Mouse (Mus musculus): ENCODE measurements around the gene Enthd1. TPM values are rescaled to one million over a fixed set of nuclear protein-coding genes. Genes with fewer than 3 reads are reported as not detected.

Gene Enthd1
- polyA plus RNA-seq, 1 experiment = 0.05 TPM

DNA sequence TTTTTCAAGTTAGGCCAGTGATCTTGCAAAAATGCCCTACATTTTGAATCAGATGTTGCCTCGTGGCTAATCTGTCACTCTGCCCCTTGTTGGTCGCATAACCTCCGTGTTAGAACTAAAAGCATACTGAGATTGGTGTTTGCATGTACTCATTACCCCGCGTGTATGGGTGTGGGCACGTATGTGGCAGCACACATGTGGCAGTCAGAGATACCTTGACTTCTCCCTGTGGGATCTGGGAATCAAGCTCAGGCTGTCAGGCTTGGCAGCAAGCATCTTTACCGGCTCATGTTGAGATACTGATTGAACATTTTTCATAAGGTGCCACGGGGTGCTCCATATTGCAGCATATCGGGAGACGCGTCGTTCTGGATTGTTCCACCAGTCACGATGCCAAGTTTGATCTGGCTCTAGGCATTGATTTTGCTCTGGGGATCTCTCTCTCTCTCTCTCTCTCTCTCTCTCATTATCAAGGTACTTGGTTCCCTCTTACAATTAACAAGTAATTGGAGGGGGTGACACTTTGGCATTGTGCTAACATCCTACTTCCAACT lies 10.9 kb upstream of the Enthd1 start:
- no peak for DNase-seq (ENCODE audit: low read depth in 1 of 2, low spot score in 2 of 2)
- peaks cover 6% of the 10 kb centered on the region for H3K4me1 ChIP-seq (ENCODE audit: control insufficient read depth, insufficient read depth, insufficient read length)
- no peak for TF ChIP-seq POLR2A (IDR thresholded peaks at IDR 0.05; ENCODE audit: low read depth, low read length)
- TF ChIP-seq CTCF (IDR thresholded peaks at IDR 0.05; ENCODE audit: extremely low read depth, insufficient read depth, insufficient read length, insufficient replicate concordance) = no peak
- peak overlapping the region; percentile 64 for H3K27ac ChIP-seq (ENCODE audit: insufficient read depth, low read length)
- WGBS = 82% methylated on average over 13 of the region's 13 CpGs
- H3K27me3 ChIP-seq (ENCODE audit: control insufficient read depth, insufficient read depth, low read length) = no peaks in the 10 kb centered on the region
- H3K4me3 ChIP-seq (ENCODE audit: extremely low read depth, insufficient read depth, insufficient read length) = peak overlapping the region; percentile 46; the same call in 1 of the 2 replicates
- H3K36me3 ChIP-seq (ENCODE audit: control insufficient read depth, insufficient read depth, low read length) = no peaks in the 10 kb centered on the region

DNA sequence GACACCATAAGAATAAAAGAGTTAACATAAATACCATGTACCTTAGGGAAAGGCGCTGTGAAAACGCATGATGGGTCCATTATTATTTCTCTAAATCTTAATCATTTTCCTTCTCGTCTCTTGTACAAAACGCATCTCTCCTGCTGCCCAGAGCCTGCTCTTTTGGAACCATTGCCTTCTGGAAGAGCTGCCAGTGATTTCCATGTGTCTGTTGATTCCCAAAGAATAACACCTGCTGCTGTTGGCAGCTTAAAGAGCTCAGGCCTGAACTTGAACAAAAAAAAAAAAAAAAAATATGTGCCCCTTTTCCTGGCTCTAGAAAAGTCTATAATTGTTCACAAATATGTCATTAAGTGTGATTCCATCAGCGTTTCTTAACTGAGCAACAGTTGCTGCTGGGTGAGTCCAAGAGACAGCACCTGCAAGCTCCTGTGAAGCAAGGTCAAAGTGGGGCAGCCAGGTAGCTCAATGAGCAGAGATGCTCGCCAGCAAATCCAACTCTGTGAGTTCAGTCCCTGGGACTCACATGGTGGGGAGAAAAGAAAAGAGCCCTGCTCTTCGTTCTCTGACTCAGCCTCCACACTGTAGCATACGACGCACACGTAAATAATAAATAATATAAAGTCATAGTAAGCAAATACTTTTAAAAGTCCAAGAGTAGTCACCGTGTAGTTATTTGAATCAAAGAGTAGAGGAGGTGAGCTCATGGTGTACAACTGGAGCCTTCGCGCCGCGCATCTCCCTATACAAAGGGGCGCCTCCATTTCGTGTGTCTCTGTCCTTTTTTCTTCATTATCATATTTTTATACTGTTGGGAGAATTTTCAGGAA lies 9.5 kb upstream of the Enthd1 start:
- H3K27ac ChIP-seq (ENCODE audit: insufficient read depth, low read length) = peak overlapping the region; percentile 59
- WGBS = 83% methylated on average over 17 of the region's 17 CpGs
- H3K36me3 ChIP-seq (ENCODE audit: control insufficient read depth, insufficient read depth, low read length) = no peaks in the 10 kb centered on the region
- H3K4me1 ChIP-seq (ENCODE audit: control insufficient read depth, insufficient read depth, insufficient read length) = peaks cover 11% of the 10 kb centered on the region; the same call in 1 of the 2 replicates
- H3K27me3 ChIP-seq (ENCODE audit: control insufficient read depth, insufficient read depth, low read length) = no peaks in the 10 kb centered on the region
- DNase-seq (ENCODE audit: low read depth in 1 of 2, low spot score in 2 of 2) = no peak
- H3K4me3 ChIP-seq (ENCODE audit: extremely low read depth, insufficient read depth, insufficient read length) = peak overlapping the region; percentile 40
- TF ChIP-seq CTCF (IDR thresholded peaks at IDR 0.05; ENCODE audit: extremely low read depth, insufficient read depth, insufficient read length, insufficient replicate concordance) (no peak), POLR2A (IDR thresholded peaks at IDR 0.05; ENCODE audit: low read depth, low read length) (no peak)

DNA sequence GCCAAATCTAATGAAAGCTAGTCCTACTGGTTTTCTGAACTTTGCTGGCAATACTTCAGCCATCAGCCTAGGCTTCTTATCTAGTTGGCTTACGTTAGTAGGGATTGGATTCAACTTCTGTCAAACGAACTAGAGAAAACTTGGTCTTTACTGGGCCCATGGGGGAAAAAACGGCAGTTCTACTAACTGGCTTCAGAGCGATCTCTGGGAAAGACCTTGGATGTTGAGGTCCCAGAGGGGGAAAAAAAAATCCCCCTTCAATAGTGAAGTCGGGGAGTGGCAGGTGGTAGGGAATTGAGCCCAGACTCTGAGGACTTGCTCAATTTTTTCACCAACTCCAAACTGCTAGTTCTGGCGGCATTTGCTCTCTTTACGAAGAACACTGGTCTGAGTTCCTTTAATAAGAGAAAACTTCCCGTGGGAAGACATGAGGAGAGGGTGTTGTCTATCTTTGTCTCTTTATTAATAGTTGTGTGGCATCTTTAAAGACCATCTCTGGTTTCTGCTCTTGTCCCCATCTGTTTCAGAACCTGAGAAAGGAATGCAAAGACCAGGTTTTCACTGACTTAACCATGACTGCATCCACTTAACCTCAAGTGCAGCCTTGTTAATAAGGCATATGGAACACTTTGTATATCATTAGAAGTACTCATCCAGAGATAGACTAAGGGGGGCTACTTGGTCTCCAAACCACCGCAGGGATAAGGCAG lies 8.0 kb upstream of the Enthd1 start:
- H3K27me3 ChIP-seq (ENCODE audit: control insufficient read depth, insufficient read depth, low read length) = no peaks in the 10 kb centered on the region
- H3K4me1 ChIP-seq (ENCODE audit: control insufficient read depth, insufficient read depth, insufficient read length) = peaks cover 16% of the 10 kb centered on the region; the same call in 1 of the 2 replicates
- H3K36me3 ChIP-seq (ENCODE audit: control insufficient read depth, insufficient read depth, low read length) = no peaks in the 10 kb centered on the region
- WGBS = 41% methylated on average over 9 of the region's 9 CpGs
- H3K4me3 ChIP-seq (ENCODE audit: extremely low read depth, insufficient read depth, insufficient read length) = peak overlapping the region; percentile 68
- peak overlapping the region; percentile 85 for H3K27ac ChIP-seq (ENCODE audit: insufficient read depth, low read length)
- TF ChIP-seq POLR2A (IDR thresholded peaks at IDR 0.05; ENCODE audit: low read depth, low read length) = no peak
- no peak for TF ChIP-seq CTCF (IDR thresholded peaks at IDR 0.05; ENCODE audit: extremely low read depth, insufficient read depth, insufficient read length, insufficient replicate concordance)
- no peak for DNase-seq (ENCODE audit: low read depth in 1 of 2, low spot score in 2 of 2)

DNA sequence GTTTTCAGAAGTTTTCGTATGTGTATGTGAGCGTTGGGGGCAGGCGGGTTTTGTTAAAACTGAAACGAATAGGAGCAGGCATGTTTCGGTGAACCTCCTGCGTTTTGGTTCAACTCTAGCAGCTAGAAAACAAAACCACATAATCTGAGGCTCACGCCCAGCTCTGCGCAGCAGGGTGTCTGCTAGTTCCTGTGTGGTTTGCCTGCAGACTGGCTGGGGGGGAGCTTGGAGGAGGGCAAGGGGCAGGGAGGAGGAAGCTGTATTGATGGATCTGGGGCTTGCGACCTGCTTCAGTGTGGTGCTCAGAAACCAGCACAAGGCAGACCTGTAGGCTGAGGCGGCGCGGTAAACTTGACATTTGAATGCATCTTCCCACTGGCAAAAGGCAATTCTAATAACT lies 7.3 kb upstream of the Enthd1 start, which contains the start of gene Grap2:
Grap2 (plus strand) TSS at position 304 of the 400 bp plus-strand sequence.
- Histone ChIP-seq H3K4me3 (ENCODE audit: extremely low read depth, insufficient read depth, insufficient read length) (peak within 1 kb of the TSS; percentile 68), H3K36me3 (ENCODE audit: control insufficient read depth, insufficient read depth, low read length) (no peaks in the 10 kb centered on the region), H3K27ac (ENCODE audit: insufficient read depth, low read length) (peak within 1 kb of the TSS; percentile 85), H3K27me3 (ENCODE audit: control insufficient read depth, insufficient read depth, low read length) (no peaks in the 10 kb centered on the region), H3K4me1 (ENCODE audit: control insufficient read depth, insufficient read depth, insufficient read length) (peaks cover 21% of the 10 kb centered on the region; the same call in 1 of the 2 replicates)
- whole genome bisulfite sequencing = 8% methylated on average over 12 of the region's 12 CpGs
- TF ChIP-seq CTCF (IDR thresholded peaks at IDR 0.05; ENCODE audit: extremely low read depth, insufficient read depth, insufficient read length, insufficient replicate concordance) (no peak), POLR2A (IDR thresholded peaks at IDR 0.05; ENCODE audit: low read depth, low read length) (peak; percentile 83)
- DNase-seq (ENCODE audit: low read depth in 1 of 2, low spot score in 2 of 2) = peak; percentile 77 to 84

DNA sequence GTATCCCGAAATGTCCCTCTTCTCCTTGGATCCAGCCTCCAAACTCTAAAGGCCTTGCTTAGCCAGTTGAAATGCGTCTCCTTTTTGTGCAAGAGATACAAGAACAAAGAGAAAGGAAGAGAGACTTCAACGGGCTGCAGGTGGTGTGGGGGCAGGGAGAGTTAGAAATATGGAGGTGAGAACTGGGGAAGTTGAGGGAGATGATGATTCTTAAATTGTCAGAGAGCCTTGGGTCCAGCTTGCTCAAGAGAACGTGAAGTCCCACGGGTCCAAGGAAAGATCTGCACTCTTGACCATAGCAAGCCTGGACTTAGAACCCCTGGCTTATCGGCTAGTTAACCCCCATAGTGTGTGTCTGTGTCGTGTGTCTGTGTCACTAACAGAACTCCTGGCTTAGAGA lies 6.7 kb upstream of the Enthd1 start:
- peak overlapping the region; percentile 85 for H3K27ac ChIP-seq (ENCODE audit: insufficient read depth, low read length)
- peak overlapping the region; percentile 68 for H3K4me3 ChIP-seq (ENCODE audit: extremely low read depth, insufficient read depth, insufficient read length)
- H3K36me3 ChIP-seq (ENCODE audit: control insufficient read depth, insufficient read depth, low read length) = no peaks in the 10 kb centered on the region
- DNase-seq (ENCODE audit: low read depth in 1 of 2, low spot score in 2 of 2) = peak in 1 of 2 experiments; percentile 35
- no peak for TF ChIP-seq CTCF (IDR thresholded peaks at IDR 0.05; ENCODE audit: extremely low read depth, insufficient read depth, insufficient read length, insufficient replicate concordance)
- TF ChIP-seq POLR2A (IDR thresholded peaks at IDR 0.05; ENCODE audit: low read depth, low read length) = no peak
- H3K27me3 ChIP-seq (ENCODE audit: control insufficient read depth, insufficient read depth, low read length) = no peaks in the 10 kb centered on the region
- 17% methylated on average over 7 of the region's 7 CpGs for WGBS
- peaks cover 24% of the 10 kb centered on the region; the same call in 1 of the 2 replicates for H3K4me1 ChIP-seq (ENCODE audit: control insufficient read depth, insufficient read depth, insufficient read length)

DNA sequence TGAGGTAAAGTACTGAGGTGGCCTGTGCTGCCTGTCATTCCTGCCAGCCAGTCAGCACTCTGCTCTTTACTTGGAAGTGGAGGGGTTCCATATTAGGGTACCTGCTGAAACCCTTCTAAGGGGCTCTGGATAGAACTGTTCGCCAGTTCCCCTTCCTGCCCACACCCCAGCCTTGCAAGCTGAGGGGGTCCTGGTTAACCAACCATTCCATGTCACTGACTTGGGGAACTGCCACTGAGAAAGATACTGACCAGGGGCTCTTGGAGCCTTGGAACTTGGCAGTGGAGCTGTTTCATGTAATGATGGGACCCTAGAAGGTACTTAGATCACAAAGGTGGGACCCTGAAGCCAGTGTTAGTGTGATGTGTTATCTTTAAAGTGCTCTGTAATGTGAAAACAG lies 5.3 kb upstream of the Enthd1 start:
- H3K36me3 ChIP-seq (ENCODE audit: control insufficient read depth, insufficient read depth, low read length) = no peaks in the 10 kb centered on the region
- H3K27me3 ChIP-seq (ENCODE audit: control insufficient read depth, insufficient read depth, low read length) = no peaks in the 10 kb centered on the region
- no peak overlapping the region for H3K4me3 ChIP-seq (ENCODE audit: extremely low read depth, insufficient read depth, insufficient read length)
- peaks cover 24% of the 10 kb centered on the region; the same call in 1 of the 2 replicates for H3K4me1 ChIP-seq (ENCODE audit: control insufficient read depth, insufficient read depth, insufficient read length)
- peak overlapping the region; percentile 49; the same call in 1 of the 2 replicates for H3K27ac ChIP-seq (ENCODE audit: insufficient read depth, low read length)
- DNase-seq (ENCODE audit: low read depth in 1 of 2, low spot score in 2 of 2) = no peak
- TF ChIP-seq CTCF (IDR thresholded peaks at IDR 0.05; ENCODE audit: extremely low read depth, insufficient read depth, insufficient read length, insufficient replicate concordance) (no peak), POLR2A (IDR thresholded peaks at IDR 0.05; ENCODE audit: low read depth, low read length) (no peak)
- WGBS = 66% methylated on average over 1 of the region's 1 CpGs

Data from spleen, adult 2 months (tissue).